Comparison of ENCODE assay signal across 25 mouse cellular contexts in genomic region chr6:4977515-4977914, GRCm38 (mm10).
DNase-seq lines count a peak whose midpoint lies in the region; ATAC-seq and TF ChIP-seq lines count a peak whose summit lies in the region.
"Had no signal": no experiment of that assay in that cellular context is flagged by ENCODE, and none has a peak within 500 bp of the region (broad histone marks: within the 10 kb centered on the region; RNA-seq: fewer than 3 reads in every experiment).

No protein-coding gene starts in this region.

- ATAC-seq in frontal cortex, adult (ENCODE audit: low TSS enrichment): peak; percentile 39; the same call in 1 of the 2 replicates
- no peak for ATAC-seq in lung, embryonic 14.5 days (ENCODE audit: insufficient read depth)
- ATAC-seq in granulocyte monocyte progenitor cell, adult 5-6 weeks (replicated peaks; ENCODE audit: poor library complexity, severe bottlenecking): peak; percentile 66
- ATAC-seq: forebrain, embryonic 13.5 days; hindbrain, embryonic 16.5 days; intestine, embryonic 16.5 days; midbrain, embryonic 16.5 days had no signal

- H3K27me3 ChIP-seq in lung, embryonic 14.5 days (ENCODE audit: insufficient read depth, low read length): no peaks in the 10 kb centered on the region
- H3K27me3 ChIP-seq: forebrain, embryonic 13.5 days; kidney, embryonic 15.5 days; limb, embryonic 13.5 days; neural tube, embryonic 15.5 days had no signal

- intact Hi-C loops in left cerebral cortex, adult 2 months (cut with DNase I): no loop called here

- no peak overlapping the region for H3K27ac ChIP-seq in lung, embryonic 14.5 days (ENCODE audit: low read depth)
- H3K27ac ChIP-seq in left cerebral cortex, adult 2 months: no peak overlapping the region
- H3K27ac ChIP-seq: forebrain, embryonic 13.5 days; kidney, embryonic 15.5 days; limb, embryonic 13.5 days; neural tube, embryonic 15.5 days had no signal

- H3K4me2 ChIP-seq in lung, embryonic 14.5 days: no peak overlapping the region
- H3K4me2 ChIP-seq: forebrain, embryonic 13.5 days; heart, embryonic 11.5 days; kidney, embryonic 15.5 days; limb, embryonic 13.5 days; neural tube, embryonic 15.5 days had no signal

- 86% methylated on average over 4 of the region's 4 CpGs for WGBS in lung, embryonic 14.5 days

- no peak for DNase-seq in frontal cortex, adult 2 months (ENCODE audit: extremely low spot score in 1 of 2, low spot score in 1 of 2)
- no peak for DNase-seq in lung, embryonic 14.5 days
- no peak for DNase-seq in lung, postnatal 10 days
- DNase-seq in left cerebral cortex, adult 2 months (ENCODE audit: extremely low spot score in 1 of 2, low spot score in 2 of 2): no peak
- DNase-seq in layer of hippocampus, postnatal 14 days (ENCODE audit: low spot score in 2 of 2): no peak
- no peak for DNase-seq in cerebellum, postnatal 14 days
- DNase-seq: adrenal gland, adult 2 months; cerebellum, adult 2 months; cerebellum, postnatal 36 days; gastrocnemius, postnatal 10 days; heart, adult 11 months; kidney, postnatal 36 days; lung, adult 2 months; thymus, adult 18-20 months; thymus, postnatal 4 days had no signal

- no peaks in the 10 kb centered on the region for H3K9me3 ChIP-seq in lung, embryonic 14.5 days (ENCODE audit: low read depth, low read length)
- H3K9me3 ChIP-seq: forebrain, embryonic 13.5 days; kidney, embryonic 15.5 days; limb, embryonic 13.5 days; neural tube, embryonic 15.5 days had no signal

- TF ChIP-seq CTCF in lung, embryonic 14.5 days (IDR thresholded peaks at IDR 0.05; ENCODE audit: low read depth): 0 out of 2 replicates have a peak, but pooled peaks have one; percentile 1
- no peak for TF ChIP-seq CTCF in left cerebral cortex, adult 2 months (IDR thresholded peaks at IDR 0.05)

- H3K9ac ChIP-seq in lung, embryonic 14.5 days: no peak overlapping the region
- H3K9ac ChIP-seq: forebrain, embryonic 13.5 days; kidney, embryonic 15.5 days; limb, embryonic 13.5 days; neural tube, embryonic 15.5 days had no signal

- H3K36me3 ChIP-seq in lung, embryonic 14.5 days (ENCODE audit: insufficient read depth): no peaks in the 10 kb centered on the region
- H3K36me3 ChIP-seq: kidney, embryonic 15.5 days; limb, embryonic 13.5 days; neural tube, embryonic 15.5 days had no signal

- H3K4me1 ChIP-seq in lung, embryonic 14.5 days (ENCODE audit: insufficient read depth): no peaks in the 10 kb centered on the region

- no peak overlapping the region for H3K4me3 ChIP-seq in lung, embryonic 14.5 days (ENCODE audit: low read depth, low read length)
- H3K4me3 ChIP-seq in left cerebral cortex, adult 2 months: no peak overlapping the region
- H3K4me3 ChIP-seq: forebrain, embryonic 13.5 days; kidney, embryonic 15.5 days; limb, embryonic 13.5 days; neural tube, embryonic 15.5 days had no signal
